Mouse (Mus musculus) T-helper 1 cell (primary cell): ENCODE measurements around the gene Pmpcb.

Experiments used
- in situ Hi-C: fragments of 300-600 bp; cut with MboI, MseI; formaldehyde crosslinking; loops from one replicate; pipeline ENCODE4 v1.15.1; 2025; ENCODE audit warnings: high pct_unique_total_duplicates

Pmpcb gene

GRCm38 (mm10) chr5:21789061-21789460, 52.1 kb downstream of the Pmpcb start:
- in situ Hi-C loops = loop anchor here (10.0 to 25.0 kb wide), 3 partner anchors 904 to 1673 kb away; partner anchors contain the start of genes Phtf2 and Tmem60

- in situ Hi-C loops = loop anchor here (25.0 kb wide), 1 partner anchor 1670 kb away; no protein-coding TSS in a partner anchor
Observed at GRCm38 (mm10) chr5:21792166-21792565, 55.2 kb downstream of the Pmpcb start.

GRCm38 (mm10) chr5:21802907-21803306, 66.0 kb downstream of the Pmpcb start:
- in situ Hi-C loops = no loop called here

GRCm38 (mm10) chr5:21803691-21804188, 66.8 kb downstream of the Pmpcb start:
- in situ Hi-C loops = no loop called here

- in situ Hi-C loops = no loop called here
Observed at GRCm38 (mm10) chr5:21804837-21805236, 67.9 kb downstream of the Pmpcb start.
